In genomic region chr7:67768125-67768524, GRCm38 (mm10) we compare ENCODE assay signal across 30 mouse cellular contexts. TPM values are rescaled to one million over a fixed set of nuclear protein-coding genes. Genes with fewer than 3 reads are reported as not detected.
DNase-seq lines count a peak whose midpoint lies in the region; ATAC-seq and TF ChIP-seq lines count a peak whose summit lies in the region.
"Had no signal": no experiment of that assay in that cellular context is flagged by ENCODE, and none has a peak within 500 bp of the region (broad histone marks: within the 10 kb centered on the region; RNA-seq: fewer than 3 reads in every experiment).

No protein-coding gene starts in this region.

- 53% methylated on average over 3 of the region's 3 CpGs for WGBS in lung, postnatal 0 days

- 0 out of 2 replicates have a peak, but pooled peaks have one; percentile 22 for TF ChIP-seq EP300 in lung, postnatal 0 days (IDR thresholded peaks at IDR 0.05)

- H3K9ac ChIP-seq in lung, postnatal 0 days (replicated peaks; ENCODE audit: low read depth): no peak overlapping the region
- H3K9ac ChIP-seq: embryonic facial prominence, embryonic 12.5 days; heart, embryonic 12.5 days; hindbrain, embryonic 13.5 days; liver, embryonic 14.5 days; lung, embryonic 15.5 days; neural tube, embryonic 12.5 days had no signal

- peak; percentile 75 to 91 for DNase-seq in adrenal gland, adult (ENCODE audit: inconsistent age in 2 of 2, low spot score in 1 of 2)
- no peak for DNase-seq in adrenal gland, adult 18-20 months (ENCODE audit: low spot score in 2 of 2)
- DNase-seq in ovary, adult 18-20 months (ENCODE audit: low spot score): peak; percentile 68
- DNase-seq in ovary, postnatal 36 days (ENCODE audit: low spot score): no peak
- peak; percentile 86 for DNase-seq in lung, postnatal 0 days (ENCODE audit: low spot score)
- peak; percentile 54 for DNase-seq in testis, postnatal 14 days (ENCODE audit: low spot score)
- no peak for DNase-seq in yolk sac, embryonic 10.5 days (ENCODE audit: low spot score)
- DNase-seq: cerebellum, adult 11 months; cerebellum, adult 9-10 months; embryo, embryonic 11 days; gastrocnemius, postnatal 14 days; heart, adult 11 months; heart, postnatal 4 days; kidney, adult 8-10 months; kidney, postnatal 10 days; thymus, postnatal 14 days had no signal

- H3K4me1 ChIP-seq in lung, postnatal 0 days (ENCODE audit: insufficient read depth, low read depth, low read length): no peaks in the 10 kb centered on the region
- H3K4me1 ChIP-seq: hindbrain, embryonic 13.5 days; neural tube, embryonic 12.5 days had no signal

- no peaks in the 10 kb centered on the region for H3K27me3 ChIP-seq in lung, postnatal 0 days (replicated peaks; ENCODE audit: insufficient read depth, low read length)
- H3K27me3 ChIP-seq: hindbrain, embryonic 13.5 days; lung, embryonic 15.5 days; neural tube, embryonic 12.5 days; Patski had no signal

- H3K36me3 ChIP-seq in lung, postnatal 0 days (ENCODE audit: insufficient read depth, low read length): no peaks in the 10 kb centered on the region
- H3K36me3 ChIP-seq: embryonic facial prominence, embryonic 12.5 days; G1E; heart, embryonic 12.5 days; hindbrain, embryonic 13.5 days; lung, embryonic 15.5 days; neural tube, embryonic 12.5 days had no signal

- TF ChIP-seq CTCF in lung, postnatal 0 days (IDR thresholded peaks at IDR 0.05): no peak

- no peak overlapping the region for H3K27ac ChIP-seq in lung, postnatal 0 days (ENCODE audit: low read length)
- H3K27ac ChIP-seq: embryonic facial prominence, embryonic 12.5 days; hindbrain, embryonic 13.5 days; left cerebral cortex, adult 2 months; liver, embryonic 14.5 days; lung, embryonic 15.5 days; neural tube, embryonic 12.5 days had no signal

- H3K4me3 ChIP-seq in lung, postnatal 0 days (ENCODE audit: low read depth, low read length): no peak overlapping the region
- H3K4me3 ChIP-seq: embryonic facial prominence, embryonic 12.5 days; heart, embryonic 12.5 days; hindbrain, embryonic 13.5 days; left cerebral cortex, adult 2 months; lung, embryonic 15.5 days; myocyte; neural tube, embryonic 12.5 days had no signal

- no peak overlapping the region for H3K4me2 ChIP-seq in lung, postnatal 0 days (replicated peaks; ENCODE audit: low read depth, low read length)
- H3K4me2 ChIP-seq: embryonic facial prominence, embryonic 12.5 days; heart, embryonic 12.5 days; hindbrain, embryonic 13.5 days; lung, embryonic 15.5 days; midbrain, embryonic 11.5 days; neural tube, embryonic 12.5 days had no signal

- H3K9me3 ChIP-seq in lung, postnatal 0 days (ENCODE audit: low read length): no peaks in the 10 kb centered on the region
- H3K9me3 ChIP-seq: embryonic facial prominence, embryonic 12.5 days; heart, embryonic 12.5 days; hindbrain, embryonic 13.5 days; lung, embryonic 15.5 days; neural tube, embryonic 12.5 days had no signal

- peak; percentile 63 for ATAC-seq in lung, postnatal 0 days
- ATAC-seq in cerebellum, adult (ENCODE audit: insufficient number of reproducible peaks, low FRiP score, low TSS enrichment): no peak
- ATAC-seq: forebrain, embryonic 14.5 days; intestine, embryonic 16.5 days; Patski had no signal

RNA-seq across cellular contexts. Expression of gene Synm, which starts 8.6 kb away (rescaled TPM):
- 10 to 100 TPM; 10.6 to 16.3 TPM for total RNA-seq in adrenal gland, adult 18-20 months (2021)
- 6.5 and 8.1 TPM in 2 replicates for polyA plus RNA-seq in lung, postnatal 0 days (2015; fragmentation: Nextera tagmentation; extraction: Ambion mirVana)
- polyA plus RNA-seq: G1E had no signal

Comparison
In these comparisons a context has a peak if more than half of its experiments do, and no peak if none do; other contexts are left out.
1. DNase-seq: peak in adrenal gland, adult (2 of 2), ovary, adult 18-20 months (single experiment), lung, postnatal 0 days (single experiment) and testis, postnatal 14 days (single experiment); none in adrenal gland, adult 18-20 months (0 of 2), ovary, postnatal 36 days (single experiment) and yolk sac, embryonic 10.5 days (single experiment).